Mouse (Mus musculus): ENCODE data around the gene Gm20873. TPM values are rescaled to one million over a fixed set of nuclear protein-coding genes. Genes with fewer than 3 reads are reported as not detected.

The Gm20873 gene
- not detected in 2 replicates for polyA plus RNA-seq (2012; ENCODE audit: low replicate concordance)

GRCm38 (mm10) chrY:6266798-6267197, at the start of gene Gm20873:
Gm20873 (plus strand) TSS chrY:6267098.

DNA sequence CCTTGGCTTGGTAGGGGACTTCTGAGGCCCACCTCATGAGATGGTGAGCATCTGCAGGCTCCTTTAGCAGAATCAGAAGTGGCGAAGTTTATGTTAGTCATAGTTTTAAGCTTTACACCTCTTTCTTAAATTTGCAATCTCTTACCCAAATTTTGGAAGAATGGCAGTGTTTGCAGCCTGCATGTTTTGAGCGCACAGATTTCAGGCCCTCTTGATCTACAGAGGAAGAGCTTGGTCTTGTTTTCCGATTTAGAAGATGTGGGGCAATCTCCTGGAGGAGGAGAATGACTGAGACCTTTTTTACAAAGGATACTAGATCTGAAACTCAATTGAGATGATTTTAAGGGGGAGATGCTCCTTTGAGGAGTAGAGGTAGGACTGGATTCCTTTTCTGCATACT, 29.0 kb upstream of the Gm20873 start, which contains the start of gene Gm21746:
Gene Gm21746, minus strand, starts transcription at position 101 of the 400 bp plus-strand sequence.

Other genes with a start within 250 kb of the Gm20873 start
- gene Gm21746, start 29.1 kb upstream of the Gm20873 start, polyA plus RNA-seq (2012; ENCODE audit: low replicate concordance), result not detected in 2 replicates

Data from hematopoietic multipotent progenitor cell, adult 10-12 weeks (in vitro differentiated cells).